In the genomic region with DNA sequence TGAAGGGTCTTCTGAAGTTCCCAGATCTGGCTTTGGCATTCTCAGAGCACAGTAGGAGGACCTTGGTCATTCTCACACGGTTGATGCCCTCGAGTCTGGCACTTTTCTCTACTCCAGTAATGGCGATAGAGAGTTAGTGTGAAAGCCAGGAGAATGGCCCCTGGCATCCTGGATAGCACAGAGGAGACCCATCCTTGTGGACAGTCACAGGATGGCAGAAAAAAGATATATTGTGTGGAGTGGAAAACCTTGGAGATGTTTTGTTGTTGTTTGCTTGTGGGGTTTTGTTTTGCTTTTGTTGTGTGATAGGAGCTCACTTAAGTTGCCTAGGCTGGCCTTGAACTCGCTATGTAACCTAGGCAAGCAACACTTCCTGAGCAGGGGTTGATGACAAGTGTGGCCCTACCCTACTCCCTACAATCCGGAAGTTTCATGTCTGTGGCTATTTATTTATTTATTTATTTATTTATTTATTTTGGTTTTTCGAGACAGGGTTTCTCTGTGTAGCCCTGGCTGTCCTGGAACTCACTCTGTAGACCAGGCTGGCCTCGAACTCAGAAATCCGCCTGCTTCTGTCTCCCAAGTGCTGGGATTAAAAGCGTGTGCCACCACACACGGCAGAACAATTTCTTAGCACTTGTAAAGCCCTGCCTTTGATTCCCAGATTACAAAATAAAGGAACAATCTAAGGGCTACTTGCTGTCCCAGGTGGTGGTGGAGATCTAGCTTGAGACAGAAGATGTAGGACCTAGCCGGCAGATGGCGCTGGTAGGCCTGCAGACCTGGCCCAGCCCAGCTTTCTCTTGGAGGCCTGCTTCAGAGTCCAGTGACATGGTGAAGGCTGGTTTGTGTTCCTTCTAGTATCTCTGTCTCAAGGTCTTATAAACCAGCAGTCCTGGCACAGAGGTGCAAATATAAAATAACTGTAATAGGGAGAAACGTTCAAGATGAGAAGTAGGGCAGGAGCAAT, we compare ENCODE assay signal across 8 mouse cellular contexts. TPM values are rescaled to one million over a fixed set of nuclear protein-coding genes. Genes with fewer than 3 reads are reported as not detected.
DNase-seq lines count a peak whose midpoint lies in the region; ATAC-seq and TF ChIP-seq lines count a peak whose summit lies in the region.

No protein-coding gene starts in this region.

- no peak for TF ChIP-seq EP300 in lung, postnatal 0 days (IDR thresholded peaks at IDR 0.05)

- no peak overlapping the region for H3K4me2 ChIP-seq in lung, postnatal 0 days (replicated peaks; ENCODE audit: low read depth, low read length)

- 39% methylated on average over 13 of the region's 13 CpGs for WGBS in lung, postnatal 0 days

- peak; percentile 90 for ATAC-seq in lung, postnatal 0 days

- no peak overlapping the region for H3K4me3 ChIP-seq in embryonic fibroblast, embryonic 13.5 days (ENCODE audit: insufficient read depth, low read length)
- H3K4me3 ChIP-seq in lung, postnatal 0 days (ENCODE audit: low read depth, low read length) = no peak overlapping the region

- H3K9me3 ChIP-seq in lung, postnatal 0 days (ENCODE audit: low read length) = no peaks in the 10 kb centered on the region

- peak; percentile 92 for TF ChIP-seq CTCF in embryonic fibroblast, embryonic 13.5 days (IDR thresholded peaks at IDR 0.05; ENCODE audit: borderline replicate concordance, insufficient read depth, low read length)
- TF ChIP-seq CTCF in lung, postnatal 0 days (IDR thresholded peaks at IDR 0.05) = peak; percentile 93

- no peaks in the 10 kb centered on the region for H3K36me3 ChIP-seq in lung, postnatal 0 days (ENCODE audit: insufficient read depth, low read length)

- no peak for TF ChIP-seq POLR2A in embryonic fibroblast, embryonic 13.5 days (IDR thresholded peaks at IDR 0.05; ENCODE audit: low read depth, low read length)

- DNase-seq in ES-CJ7 (ENCODE audit: low read depth, low spot score) = peak; percentile 79
- DNase-seq in brain, adult 2 months (ENCODE audit: low read depth, low spot score) = peak; percentile 91
- DNase-seq in heart, postnatal 10 days = peak; percentile 79 to 88
- peak; percentile 70 to 92 for DNase-seq in kidney, postnatal 36 days
- peak; percentile 92 for DNase-seq in lung, postnatal 0 days (ENCODE audit: low spot score)
- peak; percentile 70 for DNase-seq in ovary, postnatal 14 days (ENCODE audit: low spot score)
- peak; percentile 73 for DNase-seq in thymus, postnatal 14 days

- no peaks in the 10 kb centered on the region for H3K27me3 ChIP-seq in lung, postnatal 0 days (replicated peaks; ENCODE audit: insufficient read depth, low read length)

- intact Hi-C loops in heart, postnatal 10 days (cut with DNase I) = loop anchor here (1.0 to 5.0 kb wide), 3 partner anchors 114 to 181 kb away; no protein-coding TSS in a partner anchor

- no peak overlapping the region for H3K9ac ChIP-seq in lung, postnatal 0 days (replicated peaks; ENCODE audit: low read depth)

- H3K27ac ChIP-seq in embryonic fibroblast, embryonic 13.5 days (ENCODE audit: insufficient read depth, low read length) = no peak overlapping the region
- no peak overlapping the region for H3K27ac ChIP-seq in lung, postnatal 0 days (ENCODE audit: low read length)

- no peaks in the 10 kb centered on the region for H3K4me1 ChIP-seq in embryonic fibroblast, embryonic 13.5 days (ENCODE audit: control insufficient read depth, insufficient read depth, low read length)
- no peaks in the 10 kb centered on the region for H3K4me1 ChIP-seq in lung, postnatal 0 days (ENCODE audit: insufficient read depth, low read depth, low read length)

RNA-seq across cellular contexts. Expression of gene Fam168a, which starts 21.1 kb away (rescaled TPM):
- 53.6 and 58.0 TPM in 2 replicates for polyA plus RNA-seq in embryonic fibroblast, embryonic 13.5 days (2011; ENCODE audit: insufficient read length, low read depth, missing spikeins)
- total RNA-seq in heart, postnatal 10 days (2021) = 10 to 100 TPM; 52.7 to 53.7 TPM
- polyA plus RNA-seq in lung, postnatal 0 days (2015; fragmentation: Nextera tagmentation; extraction: Ambion mirVana) = 28.2 and 35.8 TPM in 2 replicates

RNA-seq across cellular contexts. Expression of gene Plekhb1, which starts 23.1 kb away (rescaled TPM):
- 0.53 and 0.63 TPM in 2 replicates for polyA plus RNA-seq in embryonic fibroblast, embryonic 13.5 days (2011; ENCODE audit: insufficient read length, low read depth, missing spikeins)
- total RNA-seq in heart, postnatal 10 days (2021) = 1 to 10 TPM; 1.6 to 2.3 TPM
- polyA plus RNA-seq in lung, postnatal 0 days (2015; fragmentation: Nextera tagmentation; extraction: Ambion mirVana) = 44.4 and 46.0 TPM in 2 replicates

Comparison
In these comparisons a context has a peak if more than half of its experiments do, and no peak if none do; other contexts are left out.
1. RNA of gene Plekhb1, which starts 23.1 kb away (polyA plus RNA-seq): 44.4 to 46.0 TPM in lung, postnatal 0 days; 0.53 to 0.63 TPM in embryonic fibroblast, embryonic 13.5 days; every median in the first group is over 10 times any median in the second.
2. Peak in every context shown above with its lines, with median percentiles within 50 percentile points of each other: DNase-seq.